18 mouse cellular contexts compared by ENCODE assay signal in the genomic region with DNA sequence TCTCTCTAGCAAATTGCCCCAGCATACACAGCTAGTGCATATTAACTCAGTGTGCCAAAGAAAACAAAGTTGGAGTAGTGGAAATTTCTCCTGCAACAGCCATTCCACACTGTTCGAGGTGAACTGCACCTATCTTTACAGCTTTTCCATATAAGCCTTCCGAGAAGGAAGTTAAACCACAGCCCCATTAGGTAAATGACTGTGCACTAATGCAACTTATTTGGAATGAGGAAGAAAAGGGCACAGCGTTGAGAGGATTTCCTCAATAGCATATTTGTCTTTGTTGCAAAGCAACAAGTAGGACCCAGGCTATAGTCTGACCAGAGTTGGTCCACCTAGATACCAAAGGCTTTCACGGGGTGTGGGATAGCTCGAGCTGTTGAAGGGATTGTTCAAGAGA. TPM values are rescaled to one million over a fixed set of nuclear protein-coding genes. Genes with fewer than 3 reads are reported as not detected.
DNase-seq lines count a peak whose midpoint lies in the region; ATAC-seq lines count a peak whose summit lies in the region.
"Had no signal": no experiment of that assay in that cellular context is flagged by ENCODE, and none has a peak within 500 bp of the region (broad histone marks: within the 10 kb centered on the region; RNA-seq: fewer than 3 reads in every experiment).

No protein-coding gene starts in this region.

- DNase-seq in lung, postnatal 25 days (ENCODE audit: low spot score), result peak; percentile 18
- no peak for DNase-seq in lung, postnatal 4 days
- no peak for DNase-seq in testis, postnatal 14 days (ENCODE audit: low spot score)
- DNase-seq in cerebellum, adult 11 months, result no peak
- DNase-seq: adrenal gland, postnatal 14 days; cerebellum, adult 18-20 months; cerebellum, adult 9-11 months; cerebellum, postnatal 36 days; embryo, embryonic 11 days; gastrocnemius, postnatal 36 days; heart, adult 18-20 months; heart, postnatal 14 days had no signal

- ATAC-seq in hematopoietic stem cell, adult 5-6 weeks (replicated peaks in 1 of 2; ENCODE audit: insufficient read depth in 1 of 2, low FRiP score in 2 of 2, low TSS enrichment in 1 of 2, low read depth in 1 of 2, poor library complexity in 2 of 2, severe bottlenecking in 2 of 2), result peak; percentile 67 to 76; a peak in 3 of 4 replicates
- peak; percentile 46; the same call in 1 of the 2 replicates for ATAC-seq in neutrophil, adult 5-6 weeks (ENCODE audit: extremely low read depth, insufficient number of reproducible peaks, low FRiP score, poor library complexity, severe bottlenecking)
- ATAC-seq: activated CD4-positive, CD25-positive, alpha-beta regulatory T cell, adult 4 months; forebrain, embryonic 14.5 days; Patski had no signal

RNA-seq across cellular contexts. Expression of a gene that starts 47.5 kb away (rescaled TPM):
- 0.15 and 0.25 TPM in 2 replicates for total RNA-seq in hematopoietic stem cell, adult 5-6 weeks (2017)
- not detected in 2 replicates for total RNA-seq in neutrophil, adult 5-6 weeks (2017)
- total RNA-seq: CH12.LX had no signal
